Mouse (Mus musculus): Measurements from ENCODE around the gene Atp8b4.

- TF ChIP-seq EP300 (IDR thresholded peaks at IDR 0.05; ENCODE audit: insufficient read depth, low read depth, low read length) (no peak), CTCF (IDR thresholded peaks at IDR 0.05) (no peak)
Observed at GRCm38 (mm10) chr2:126394924-126395323, 105.5 kb downstream of the Atp8b4 start.
